Mouse (Mus musculus): ENCODE measurements around the gene Hectd1.

GRCm38 (mm10) chr12:51842081-51842864, 12.9 kb upstream of the Hectd1 start:
- TF ChIP-seq CTCF (IDR thresholded peaks at IDR 0.05; ENCODE audit: extremely low read depth, insufficient read depth, insufficient read length, insufficient replicate concordance) (no peak), POLR2A (IDR thresholded peaks at IDR 0.05; ENCODE audit: low read depth, low read length) (no peak)

Data from spleen, adult 2 months (tissue).